In the genomic region with DNA sequence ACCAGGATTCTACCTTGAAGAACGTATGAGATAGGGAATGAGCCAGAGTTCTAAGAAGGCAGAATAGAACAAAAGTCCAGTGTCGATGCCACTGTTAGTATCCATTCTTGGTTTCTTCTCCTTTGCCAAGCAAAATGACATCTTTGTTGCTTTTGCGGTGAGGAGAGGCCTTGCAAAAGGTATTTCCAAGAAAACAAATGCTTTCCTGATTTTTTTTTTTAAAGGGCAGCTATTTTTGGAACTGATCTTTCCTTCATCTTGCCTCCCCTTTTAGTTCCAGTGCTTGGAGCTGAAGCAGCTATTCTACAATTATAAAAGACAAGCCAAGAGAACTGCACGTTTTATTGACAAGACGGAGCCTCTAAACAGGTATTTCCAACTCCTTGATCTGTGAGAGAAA, we compare ENCODE assay signal across 8 mouse cellular contexts. TPM values are rescaled to one million over a fixed set of nuclear protein-coding genes. Genes with fewer than 3 reads are reported as not detected.
DNase-seq lines count a peak whose midpoint lies in the region; ATAC-seq and TF ChIP-seq lines count a peak whose summit lies in the region.

A gene (plus strand): TSS at position 301 of the 400 bp plus-strand sequence.

- no peak within 1 kb of the TSS for H3K9ac ChIP-seq in lung, postnatal 0 days (replicated peaks; ENCODE audit: low read depth)
- H3K9ac ChIP-seq in embryonic facial prominence, embryonic 15.5 days: no peak within 1 kb of the TSS
- no peak within 1 kb of the TSS for H3K9ac ChIP-seq in heart, embryonic 15.5 days

- H3K36me3 ChIP-seq in lung, postnatal 0 days (ENCODE audit: insufficient read depth, low read length): no peaks in the 10 kb centered on the region
- H3K36me3 ChIP-seq in embryonic facial prominence, embryonic 15.5 days: no peaks in the 10 kb centered on the region
- no peaks in the 10 kb centered on the region for H3K36me3 ChIP-seq in heart, embryonic 15.5 days
- H3K36me3 ChIP-seq in myocyte (ENCODE audit: control insufficient read depth, insufficient read depth): no peaks in the 10 kb centered on the region

- H3K4me2 ChIP-seq in lung, postnatal 0 days (replicated peaks; ENCODE audit: low read depth, low read length): no peak within 1 kb of the TSS
- H3K4me2 ChIP-seq in embryonic facial prominence, embryonic 15.5 days (replicated peaks): no peak within 1 kb of the TSS
- H3K4me2 ChIP-seq in heart, embryonic 15.5 days: no peak within 1 kb of the TSS
- peak within 1 kb of the TSS; percentile 40 for H3K4me2 ChIP-seq in myocyte (ENCODE audit: low read depth)

- no peak for TF ChIP-seq EP300 in lung, postnatal 0 days (IDR thresholded peaks at IDR 0.05)

- intact Hi-C loops in left cerebral cortex, postnatal 25 days (cut with DNase I): no loop called here

- no peaks in the 10 kb centered on the region for H3K9me3 ChIP-seq in lung, postnatal 0 days (ENCODE audit: low read length)
- H3K9me3 ChIP-seq in embryonic facial prominence, embryonic 15.5 days (replicated peaks): no peaks in the 10 kb centered on the region
- no peaks in the 10 kb centered on the region for H3K9me3 ChIP-seq in heart, embryonic 15.5 days (replicated peaks)

- no peak within 1 kb of the TSS for H3K4me3 ChIP-seq in lung, postnatal 0 days (ENCODE audit: low read depth, low read length)
- no peak within 1 kb of the TSS for H3K4me3 ChIP-seq in embryonic facial prominence, embryonic 15.5 days (replicated peaks)
- no peak within 1 kb of the TSS for H3K4me3 ChIP-seq in heart, embryonic 15.5 days
- H3K4me3 ChIP-seq in myocyte: no peak within 1 kb of the TSS

- H3K27me3 ChIP-seq in lung, postnatal 0 days (replicated peaks; ENCODE audit: insufficient read depth, low read length): no peaks in the 10 kb centered on the region
- no peaks in the 10 kb centered on the region for H3K27me3 ChIP-seq in embryonic facial prominence, embryonic 15.5 days
- no peaks in the 10 kb centered on the region for H3K27me3 ChIP-seq in heart, embryonic 15.5 days
- H3K27me3 ChIP-seq in myocyte (ENCODE audit: control insufficient read depth, insufficient read depth, insufficient read length): no peaks in the 10 kb centered on the region

- no peak for DNase-seq in lung, postnatal 0 days (ENCODE audit: low spot score)
- no peak for DNase-seq in lung, postnatal 25 days (ENCODE audit: low spot score)
- no peak for DNase-seq in left cerebral cortex, postnatal 25 days (ENCODE audit: low spot score in 2 of 2)
- no peak for DNase-seq in urinary bladder, adult 18-20 months (ENCODE audit: low spot score in 2 of 2)
- no peak for DNase-seq in natural killer cell, adult 2 months (ENCODE audit: low spot score in 2 of 2)

- ATAC-seq in lung, postnatal 0 days: no peak
- no peak for ATAC-seq in embryonic facial prominence, embryonic 15.5 days (ENCODE audit: insufficient number of reproducible peaks, low FRiP score, low TSS enrichment, low read depth)
- no peak for ATAC-seq in heart, embryonic 15.5 days (replicated peaks; ENCODE audit: insufficient number of reproducible peaks, insufficient read depth, low FRiP score, low read depth)

- no peak within 1 kb of the TSS for H3K27ac ChIP-seq in lung, postnatal 0 days (ENCODE audit: low read length)
- H3K27ac ChIP-seq in embryonic facial prominence, embryonic 15.5 days (replicated peaks): no peak within 1 kb of the TSS
- H3K27ac ChIP-seq in heart, embryonic 15.5 days: no peak within 1 kb of the TSS

- H3ac ChIP-seq in myocyte (ENCODE audit: control insufficient read depth, insufficient read length): no peak within 1 kb of the TSS

- no peak for TF ChIP-seq CTCF in lung, postnatal 0 days (IDR thresholded peaks at IDR 0.05)

- 82% methylated on average over 5 of the region's 5 CpGs for WGBS in lung, postnatal 0 days
- WGBS in embryonic facial prominence, embryonic 15.5 days: 83% methylated on average over 5 of the region's 5 CpGs
- 73% methylated on average over 5 of the region's 5 CpGs for WGBS in heart, embryonic 15.5 days

- no peak for TF ChIP-seq POLR2A in myocyte (IDR thresholded peaks at IDR 0.05; ENCODE audit: insufficient read length, low read depth)

- 0 out of 2 replicates have a peak, but pooled peaks cover 2% of the 10 kb centered on the region for H3K4me1 ChIP-seq in lung, postnatal 0 days (ENCODE audit: insufficient read depth, low read depth, low read length)
- peaks cover 4% of the 10 kb centered on the region; the same call in 1 of the 2 replicates for H3K4me1 ChIP-seq in embryonic facial prominence, embryonic 15.5 days
- H3K4me1 ChIP-seq in heart, embryonic 15.5 days (replicated peaks): peaks cover 6% of the 10 kb centered on the region; the same call in 1 of the 2 replicates

- H3K79me2 ChIP-seq in myocyte (ENCODE audit: control insufficient read depth, insufficient read depth): no peaks in the 10 kb centered on the region

TF ChIP-seq in myocyte, 11 proteins besides CTCF, POLR2A, EP300 and RAD21:
- TF ChIP-seq TCF3 (IDR thresholded peaks at IDR 0.05; ENCODE audit: insufficient read length, low read depth) (no peak), MAX (IDR thresholded peaks at IDR 0.05; ENCODE audit: low read depth) (no peak), MYOD1 (IDR thresholded peaks at IDR 0.05; ENCODE audit: control insufficient read depth in 1 of 3, insufficient read length in 2 of 3, low read depth in 2 of 3) (no peak), MYOG (IDR thresholded peaks at IDR 0.05; ENCODE audit: control insufficient read depth in 1 of 3, insufficient read depth in 1 of 3, insufficient read length in 2 of 3, low read depth in 2 of 3) (no peak), SRF (IDR thresholded peaks at IDR 0.05; ENCODE audit: control insufficient read depth, insufficient read length, low read depth) (no peak), REST (IDR thresholded peaks at IDR 0.05; ENCODE audit: insufficient read depth, insufficient read length) (no peak), POLR2AphosphoS2 (IDR thresholded peaks at IDR 0.05; ENCODE audit: insufficient read length, low read depth) (no peak), CEBPB (IDR thresholded peaks at IDR 0.05; ENCODE audit: insufficient read depth, poor library complexity, severe bottlenecking) (0 out of 2 replicates have a peak, but pooled peaks have one; percentile 14)
TF ChIP-seq in myocyte: peak in this region for 1.

RNA-seq across cellular contexts. Expression of the gene that starts here (rescaled TPM):
- polyA plus RNA-seq in lung, postnatal 0 days (2015; fragmentation: Nextera tagmentation; extraction: Ambion mirVana): 56.6 and 63.1 TPM in 2 replicates
- 112 TPM in 2 replicates for polyA plus RNA-seq in embryonic facial prominence, embryonic 15.5 days (2015; fragmentation: Nextera tagmentation; extraction: Ambion mirVana)
- 70.5 and 87.6 TPM in 2 replicates for polyA plus RNA-seq in heart, embryonic 15.5 days (2015; fragmentation: Nextera tagmentation; extraction: Ambion mirVana)
- total RNA-seq in left cerebral cortex, postnatal 25 days (2021): 10 to 100 TPM; 80.5 to 88.1 TPM
- polyA plus RNA-seq in myocyte (2012; fragmentation: generic; extraction: Trizol): 190 TPM
